9 mouse cellular contexts compared by ENCODE assay signal in genomic region chr2:79774372-79774771, GRCm38 (mm10).
DNase-seq lines count a peak whose midpoint lies in the region; ATAC-seq and TF ChIP-seq lines count a peak whose summit lies in the region.
"Had no signal": no experiment of that assay in that cellular context is flagged by ENCODE, and none has a peak within 500 bp of the region (broad histone marks: within the 10 kb centered on the region; RNA-seq: fewer than 3 reads in every experiment).

No protein-coding gene starts in this region.

- H3K27ac ChIP-seq in liver, embryonic 14.5 days: no peak overlapping the region
- H3K27ac ChIP-seq in neural tube, embryonic 12.5 days: no peak overlapping the region
- H3K27ac ChIP-seq: stomach, embryonic 15.5 days had no signal

- H3K4me2 ChIP-seq in liver, embryonic 14.5 days (ENCODE audit: low read depth): no peak overlapping the region
- no peak overlapping the region for H3K4me2 ChIP-seq in neural tube, embryonic 12.5 days (replicated peaks)
- H3K4me2 ChIP-seq: stomach, embryonic 15.5 days had no signal

- no peaks in the 10 kb centered on the region for H3K36me3 ChIP-seq in liver, embryonic 14.5 days (replicated peaks; ENCODE audit: control insufficient read depth, insufficient read depth, low read depth)
- no peaks in the 10 kb centered on the region for H3K36me3 ChIP-seq in neural tube, embryonic 12.5 days
- H3K36me3 ChIP-seq: stomach, embryonic 15.5 days had no signal

- H3K4me1 ChIP-seq in liver, embryonic 14.5 days (replicated peaks; ENCODE audit: control insufficient read depth in 2 of 2, insufficient read depth in 2 of 2, low read length in 1 of 2): no peaks in the 10 kb centered on the region
- no peaks in the 10 kb centered on the region for H3K4me1 ChIP-seq in neural tube, embryonic 12.5 days
- H3K4me1 ChIP-seq: stomach, embryonic 15.5 days had no signal

- TF ChIP-seq CTCF in liver, embryonic 14.5 days (IDR thresholded peaks at IDR 0.05; ENCODE audit: low read depth): peak; percentile 74

- no peaks in the 10 kb centered on the region for H3K27me3 ChIP-seq in liver, embryonic 14.5 days (ENCODE audit: control insufficient read depth, insufficient read depth, low read length)
- no peaks in the 10 kb centered on the region for H3K27me3 ChIP-seq in neural tube, embryonic 12.5 days (replicated peaks)
- H3K27me3 ChIP-seq: stomach, embryonic 15.5 days had no signal

- no peak overlapping the region for H3K9ac ChIP-seq in liver, embryonic 14.5 days (replicated peaks)
- H3K9ac ChIP-seq in neural tube, embryonic 12.5 days: no peak overlapping the region
- H3K9ac ChIP-seq: stomach, embryonic 15.5 days had no signal

- TF ChIP-seq EP300 in liver, embryonic 14.5 days (IDR thresholded peaks at IDR 0.05; ENCODE audit: low read depth): no peak

- peak; percentile 86 for DNase-seq in 416B (ENCODE audit: low read depth)
- peak; percentile 48 to 88 for DNase-seq in adrenal gland, adult (ENCODE audit: inconsistent age in 2 of 2, low spot score in 1 of 2)
- peak; percentile 92 for DNase-seq in embryo, embryonic 10.5 days (ENCODE audit: low spot score)
- DNase-seq in kidney, postnatal 10 days: peak; percentile 87
- DNase-seq in liver, embryonic 14.5 days (ENCODE audit: low read depth in 3 of 3, low spot score in 3 of 3): peak; percentile 37
- DNase-seq in testis, postnatal 14 days (ENCODE audit: low spot score): peak; percentile 55

- ATAC-seq in granulocyte monocyte progenitor cell, adult 5-6 weeks (replicated peaks; ENCODE audit: poor library complexity, severe bottlenecking): peak; percentile 84
- no peak for ATAC-seq in liver, embryonic 14.5 days (ENCODE audit: insufficient read depth)
- ATAC-seq in neural tube, embryonic 12.5 days (ENCODE audit: low FRiP score, low read depth): 0 out of 2 replicates have a peak, but pooled peaks have one; percentile 48

- H3K4me3 ChIP-seq in liver, embryonic 14.5 days (ENCODE audit: insufficient read depth in 1 of 2, low read depth in 2 of 2, low read length in 2 of 2): no peak overlapping the region
- H3K4me3 ChIP-seq in neural tube, embryonic 12.5 days: no peak overlapping the region
- H3K4me3 ChIP-seq: stomach, embryonic 15.5 days had no signal

- no peaks in the 10 kb centered on the region for H3K9me3 ChIP-seq in liver, embryonic 14.5 days (ENCODE audit: control insufficient read depth, low read length)
- no peaks in the 10 kb centered on the region for H3K9me3 ChIP-seq in neural tube, embryonic 12.5 days
- H3K9me3 ChIP-seq: stomach, embryonic 15.5 days had no signal

- WGBS in liver, embryonic 14.5 days (ENCODE audit: insufficient replicate concordance): under 1% methylated on average over 5 of the region's 5 CpGs
- WGBS in neural tube, embryonic 12.5 days: 3% methylated on average over 5 of the region's 5 CpGs

Comparison
In these comparisons a context has a peak if more than half of its experiments do, and no peak if none do; other contexts are left out.
1. DNase-seq: peak in every context shown above with its lines; median percentile 92 in embryo, embryonic 10.5 days; 87 in kidney, postnatal 10 days; 86 in 416B; 68 in adrenal gland, adult; 55 in testis, postnatal 14 days; 37 in liver, embryonic 14.5 days.